Mouse (Mus musculus): Measurements from ENCODE around the gene Coa4. TPM values are rescaled to one million over a fixed set of nuclear protein-coding genes. Genes with fewer than 3 reads are reported as not detected.

Coa4 gene
- 33.6 TPM for polyA plus RNA-seq (2014; fragmentation: Illumina TruSeq; extraction: RNeasy Lipid Tissue Mini Kit (QIAGEN cat#74804); ENCODE audit: low read depth, low replicate concordance)

DNA sequence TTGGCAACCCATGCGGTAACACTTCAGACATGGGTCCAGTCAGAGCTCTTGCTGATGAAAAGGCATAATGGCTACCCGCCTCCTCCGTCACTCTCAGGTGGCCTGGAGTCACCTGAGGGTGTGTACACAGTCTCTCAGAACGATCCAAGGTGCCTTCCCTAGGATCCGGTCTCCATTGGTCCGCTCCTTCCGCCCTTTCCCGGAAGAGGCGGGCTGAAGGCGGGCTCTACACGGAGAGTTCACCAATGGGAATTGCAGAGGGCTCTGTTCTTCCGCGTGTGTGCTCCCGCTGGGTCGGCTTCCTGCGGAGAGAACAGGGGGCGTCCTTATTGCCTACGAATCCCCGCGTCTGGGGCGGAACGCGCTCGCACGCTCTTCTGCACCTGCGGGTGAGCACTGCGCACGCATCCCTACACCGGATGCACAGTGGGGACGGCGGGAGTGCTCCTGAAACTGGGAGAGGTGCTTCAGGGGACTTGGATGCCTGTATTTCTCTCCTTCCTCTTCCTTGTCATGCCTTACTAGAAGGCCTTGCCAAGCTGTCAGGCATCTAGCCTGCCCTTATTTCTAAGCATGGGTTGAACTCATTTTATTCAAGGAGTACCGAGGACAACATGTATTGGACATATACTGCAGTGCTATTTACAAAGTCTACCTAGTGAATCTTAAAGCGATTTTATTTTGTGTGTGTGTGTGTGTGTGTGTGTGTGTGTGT lies at the start of gene Coa4:
TSS of gene Coa4 (plus strand) at position 268 of the 715 bp plus-strand sequence.

GRCm38 (mm10) chr7:100493117-100493483 lies 43.8 kb upstream of the Coa4 start, which contains the start of gene Ucp2:
Gene Ucp2 (plus strand): TSS chr7:100493337.

GRCm38 (mm10) chr7:100514573-100514972 lies 22.3 kb upstream of the Coa4 start, which contains the start of gene Dnajb13:
Gene Dnajb13 (minus strand): TSS chr7:100514960.

Other genes with a start within 250 kb of the Coa4 start
- gene C2cd3, start 164.8 kb upstream of the Coa4 start, polyA plus RNA-seq (2014; fragmentation: Illumina TruSeq; extraction: RNeasy Lipid Tissue Mini Kit (QIAGEN cat#74804); ENCODE audit: low read depth, low replicate concordance), result 23.2 TPM
- gene Ppme1, start 164.8 kb upstream of the Coa4 start, polyA plus RNA-seq (2014; fragmentation: Illumina TruSeq; extraction: RNeasy Lipid Tissue Mini Kit (QIAGEN cat#74804); ENCODE audit: low read depth, low replicate concordance), result 63.2 TPM
- gene Ucp3, start 64.1 kb upstream of the Coa4 start, polyA plus RNA-seq (2014; fragmentation: Illumina TruSeq; extraction: RNeasy Lipid Tissue Mini Kit (QIAGEN cat#74804); ENCODE audit: low read depth, low replicate concordance), result 0.16 TPM
- 20.9 TPM for gene Ucp2, start 43.7 kb upstream of the Coa4 start, polyA plus RNA-seq (2014; fragmentation: Illumina TruSeq; extraction: RNeasy Lipid Tissue Mini Kit (QIAGEN cat#74804); ENCODE audit: low read depth, low replicate concordance)
- not detected for gene Dnajb13, start 22.1 kb upstream of the Coa4 start, polyA plus RNA-seq (2014; fragmentation: Illumina TruSeq; extraction: RNeasy Lipid Tissue Mini Kit (QIAGEN cat#74804); ENCODE audit: low read depth, low replicate concordance)
- gene Rab6a, start 70.3 kb downstream of the Coa4 start, polyA plus RNA-seq (2014; fragmentation: Illumina TruSeq; extraction: RNeasy Lipid Tissue Mini Kit (QIAGEN cat#74804); ENCODE audit: low read depth, low replicate concordance), result 465 TPM
- gene Mrpl48, start 71.2 kb downstream of the Coa4 start, polyA plus RNA-seq (2014; fragmentation: Illumina TruSeq; extraction: RNeasy Lipid Tissue Mini Kit (QIAGEN cat#74804); ENCODE audit: low read depth, low replicate concordance), result 59.9 TPM
- 8.8 TPM for gene Plekhb1, start 125.3 kb downstream of the Coa4 start, polyA plus RNA-seq (2014; fragmentation: Illumina TruSeq; extraction: RNeasy Lipid Tissue Mini Kit (QIAGEN cat#74804); ENCODE audit: low read depth, low replicate concordance)
- 16.7 TPM for gene Fam168a, start 169.6 kb downstream of the Coa4 start, polyA plus RNA-seq (2014; fragmentation: Illumina TruSeq; extraction: RNeasy Lipid Tissue Mini Kit (QIAGEN cat#74804); ENCODE audit: low read depth, low replicate concordance)

Measured in sigmoid colon, adult 10 weeks (tissue).